8 mouse cellular contexts compared by ENCODE assay signal in the genomic region with DNA sequence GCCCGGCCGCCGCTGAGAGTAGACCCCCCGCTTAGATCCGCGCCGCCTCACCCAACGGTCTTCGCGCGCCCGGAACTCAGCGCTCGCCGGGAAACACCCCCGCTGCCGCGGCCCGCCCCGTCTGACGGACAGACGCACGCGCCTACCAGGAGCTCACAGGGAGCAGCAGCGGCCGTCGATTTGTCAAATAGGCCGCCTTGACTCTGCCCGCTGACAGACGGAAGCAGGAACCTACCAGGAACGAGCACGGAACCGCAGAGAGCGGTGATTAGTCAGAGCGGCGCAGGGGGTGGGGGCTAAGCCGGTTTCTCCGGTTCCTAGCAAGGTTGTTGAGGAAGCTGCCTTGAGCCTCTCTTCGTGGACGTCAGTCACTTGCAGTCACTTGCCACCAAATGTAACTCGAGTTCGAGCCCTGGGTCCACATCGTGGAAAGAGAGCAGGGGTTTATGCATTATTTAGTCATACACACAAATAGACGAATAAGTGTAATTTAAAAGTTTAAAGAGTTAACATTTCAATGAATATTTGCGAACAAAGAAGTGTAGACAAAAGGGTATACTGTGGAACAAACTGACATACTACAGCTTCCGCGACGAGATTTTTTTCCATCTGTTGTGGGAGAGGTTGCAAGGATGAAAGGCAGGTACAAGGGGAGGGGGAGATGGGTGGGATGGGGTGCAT. TPM values are rescaled to one million over a fixed set of nuclear protein-coding genes. Genes with fewer than 3 reads are reported as not detected.
DNase-seq lines count a peak whose midpoint lies in the region; ATAC-seq and TF ChIP-seq lines count a peak whose summit lies in the region.

Traf2 (minus strand) TSS at position 130 of the 681 bp plus-strand sequence.

- H3K9ac ChIP-seq in kidney, embryonic 14.5 days (ENCODE audit: low read depth, low read length) = peak within 1 kb of the TSS; percentile 80
- peak within 1 kb of the TSS; percentile 70 for H3K9ac ChIP-seq in limb, embryonic 15.5 days

- no peak for TF ChIP-seq CTCF in bone marrow macrophage, adult 2 months (IDR thresholded peaks at IDR 0.05; ENCODE audit: low read depth, low read length)
- no peak for TF ChIP-seq CTCF in embryonic fibroblast, embryonic 13.5 days (IDR thresholded peaks at IDR 0.05; ENCODE audit: borderline replicate concordance, insufficient read depth, low read length)

- H3K27me3 ChIP-seq in kidney, embryonic 14.5 days (ENCODE audit: control insufficient read depth, insufficient read depth, low read length) = no peaks in the 10 kb centered on the region
- H3K27me3 ChIP-seq in limb, embryonic 15.5 days = no peaks in the 10 kb centered on the region

- H3K36me3 ChIP-seq in kidney, embryonic 14.5 days (ENCODE audit: control insufficient read depth, insufficient read depth, low read length) = no peaks in the 10 kb centered on the region
- 0 out of 2 replicates have a peak, but pooled peaks cover 3% of the 10 kb centered on the region for H3K36me3 ChIP-seq in limb, embryonic 15.5 days

- no peaks in the 10 kb centered on the region for H3K9me3 ChIP-seq in kidney, embryonic 14.5 days (ENCODE audit: control insufficient read depth, low read length)
- H3K9me3 ChIP-seq in limb, embryonic 15.5 days = no peaks in the 10 kb centered on the region

- peak within 1 kb of the TSS; percentile 65 for H3K4me2 ChIP-seq in kidney, embryonic 14.5 days (replicated peaks; ENCODE audit: low read depth, low read length)
- peak within 1 kb of the TSS; percentile 63 for H3K4me2 ChIP-seq in limb, embryonic 15.5 days

- H3K27ac ChIP-seq in bone marrow macrophage, adult 2 months (ENCODE audit: insufficient read depth, low read depth, low read length) = peak within 1 kb of the TSS; percentile 21
- peak within 1 kb of the TSS; percentile 44 for H3K27ac ChIP-seq in embryonic fibroblast, embryonic 13.5 days (ENCODE audit: insufficient read depth, low read length)
- peak within 1 kb of the TSS; percentile 64 for H3K27ac ChIP-seq in kidney, embryonic 14.5 days (ENCODE audit: low read depth, low read length)
- peak within 1 kb of the TSS; percentile 76 for H3K27ac ChIP-seq in limb, embryonic 15.5 days

- peak; percentile 99 for DNase-seq in A20 (ENCODE audit: low read depth, low spot score)
- DNase-seq in heart, adult 9 months (ENCODE audit: low spot score in 2 of 2) = peak; percentile 99
- peak; percentile 97 for DNase-seq in monocyte, adult 2 months (ENCODE audit: low read depth in 1 of 2, low spot score in 2 of 2)
- peak; percentile 99 for DNase-seq in spleen, postnatal 36 days (ENCODE audit: low spot score in 2 of 2)

- peak within 1 kb of the TSS; percentile 93 for H3K4me3 ChIP-seq in bone marrow macrophage, adult 2 months (ENCODE audit: insufficient read depth, low read length)
- H3K4me3 ChIP-seq in embryonic fibroblast, embryonic 13.5 days (ENCODE audit: insufficient read depth, low read length) = peak within 1 kb of the TSS; percentile 71
- H3K4me3 ChIP-seq in kidney, embryonic 14.5 days (ENCODE audit: low read length) = peak within 1 kb of the TSS; percentile 73
- H3K4me3 ChIP-seq in limb, embryonic 15.5 days = peak within 1 kb of the TSS; percentile 77

- H3K4me1 ChIP-seq in bone marrow macrophage, adult 2 months (ENCODE audit: control insufficient read depth, insufficient read depth, low read length) = peaks cover 42% of the 10 kb centered on the region
- H3K4me1 ChIP-seq in embryonic fibroblast, embryonic 13.5 days (ENCODE audit: control insufficient read depth, insufficient read depth, low read length) = peaks cover 9% of the 10 kb centered on the region
- peaks cover 10% of the 10 kb centered on the region for H3K4me1 ChIP-seq in kidney, embryonic 14.5 days (ENCODE audit: control insufficient read depth, insufficient read depth, low read length)
- peaks cover 19% of the 10 kb centered on the region for H3K4me1 ChIP-seq in limb, embryonic 15.5 days

- WGBS in kidney, embryonic 14.5 days = 4% methylated on average over 47 of the region's 48 CpGs
- WGBS in limb, embryonic 15.5 days = 4% methylated on average over 44 of the region's 48 CpGs

- TF ChIP-seq POLR2A in bone marrow macrophage, adult 2 months (IDR thresholded peaks at IDR 0.05; ENCODE audit: borderline replicate concordance, low read depth, low read length) = no peak
- TF ChIP-seq POLR2A in embryonic fibroblast, embryonic 13.5 days (IDR thresholded peaks at IDR 0.05; ENCODE audit: low read depth, low read length) = peak; percentile 78

- ATAC-seq in kidney, embryonic 14.5 days (ENCODE audit: low FRiP score, low TSS enrichment) = peak; percentile 99
- ATAC-seq in limb, embryonic 15.5 days (ENCODE audit: insufficient number of reproducible peaks, low FRiP score, low TSS enrichment, low read depth) = peak; percentile 100

RNA-seq across cellular contexts. Expression of gene Traf2, which starts in this region (rescaled TPM):
- 14.8 and 15.5 TPM in 2 replicates for polyA plus RNA-seq in bone marrow macrophage, adult 2 months (2012; ENCODE audit: insufficient read depth, insufficient read length, missing spikeins)
- polyA plus RNA-seq in embryonic fibroblast, embryonic 13.5 days (2011; ENCODE audit: insufficient read length, low read depth, missing spikeins) = 11.5 and 13.1 TPM in 2 replicates
- polyA plus RNA-seq in kidney, embryonic 14.5 days (2014; fragmentation: Nextera tagmentation; extraction: Ambion mirVana) = 30.2 and 34.0 TPM in 2 replicates
- polyA plus RNA-seq in limb, embryonic 15.5 days (2015; fragmentation: Nextera tagmentation; extraction: Ambion mirVana) = 34.4 and 35.7 TPM in 2 replicates

Comparison
In these comparisons a context has a peak if more than half of its experiments do, and no peak if none do; other contexts are left out.
1. Peak in every context shown above with its lines: DNase-seq, ATAC-seq, H3K4me3 ChIP-seq and H3K27ac ChIP-seq.
2. H3K27ac ChIP-seq: peak in every context shown above with its lines; median percentile 76 in limb, embryonic 15.5 days; 64 in kidney, embryonic 14.5 days; 44 in embryonic fibroblast, embryonic 13.5 days; 21 in bone marrow macrophage, adult 2 months.